Mouse (Mus musculus) embryonic facial prominence, embryonic 13.5 days (tissue): ENCODE results near the gene F5. TPM values are rescaled to one million over a fixed set of nuclear protein-coding genes. Genes with fewer than 3 reads are reported as not detected.

Experiments
- ATAC-seq: fragments of 200-750 bp; cut with Nextera tagmentation; 2 replicates; pipeline ENCODE4 v1.8.0; 2017; ENCODE audit warnings: low read depth; ENCODE audit not compliant: insufficient number of reproducible peaks, insufficient read depth, low FRiP score, low TSS enrichment
- H3K27ac ChIP-seq: fragments of 300-500 bp; sonication (generic); 2 replicates; pipeline ENCODE4 v1.5.1; 2015; ENCODE audit warnings: moderate library complexity, mild to moderate bottlenecking, inconsistent platforms
- H3K27me3 ChIP-seq: fragments of 300-500 bp; sonication (generic); 2 replicates; pipeline ENCODE4 v1.6.1; 2015; ENCODE audit warnings: mild to moderate bottlenecking, inconsistent platforms
- H3K36me3 ChIP-seq: fragments of 300-500 bp; sonication (generic); 2 replicates; pipeline ENCODE4 v1.6.1; 2015; ENCODE audit warnings: mild to moderate bottlenecking, inconsistent platforms
- H3K4me1 ChIP-seq: fragments of 300-500 bp; sonication (generic); 2 replicates; pipeline ENCODE4 v1.6.1; 2015; ENCODE audit warnings: inconsistent platforms
- H3K4me2 ChIP-seq: fragments of 300-500 bp; sonication (generic); 2 replicates; pipeline ENCODE4 v1.6.1; 2015; ENCODE audit warnings: moderate library complexity, mild to moderate bottlenecking, inconsistent platforms
- H3K4me3 ChIP-seq: fragments of 300-500 bp; sonication (generic); 2 replicates; pipeline ENCODE4 v1.5.1; 2015; ENCODE audit warnings: mild to moderate bottlenecking, inconsistent platforms
- H3K9ac ChIP-seq: fragments of 300-500 bp; sonication (generic); 2 replicates; pipeline ENCODE4 v1.6.1; 2015; ENCODE audit warnings: mild to moderate bottlenecking, inconsistent platforms
- H3K9me3 ChIP-seq: fragments of 300-500 bp; sonication (generic); 2 replicates; pipeline ENCODE4 v1.6.1; 2016; ENCODE audit warnings: inconsistent platforms
- WGBS: fragments of 180-500 bp; shearing (Covaris S2); methylation state at CpG from one replicate; pipeline ENCODE4 v1.1.7; 2015; ENCODE audit warnings: mixed read lengths; 5-methylcytosine and 5-hydroxymethylcytosine counted together
- polyA plus RNA-seq: library from polyadenylated mRNA; unstranded; fragments of >200 nt; fragmentation: Nextera tagmentation; extraction: Ambion mirVana; gene quantifications from 2 replicates; pipeline ENCODE4 v1.2.1, GENCODE M21; 2015

Gene F5
- polyA plus RNA-seq, 1 experiment from 2014 or later, result 0.14 TPM

GRCm38 (mm10) chr1:164241494-164241893 lies 89.9 kb downstream of the F5 start:
- H3K9me3 ChIP-seq, result no peaks in the 10 kb centered on the region
- no peaks in the 10 kb centered on the region for H3K4me1 ChIP-seq
- no peak for ATAC-seq
- H3K27ac ChIP-seq, result no peak overlapping the region
- no peak overlapping the region for H3K4me3 ChIP-seq
- H3K36me3 ChIP-seq, result no peaks in the 10 kb centered on the region
- WGBS, result 78% methylated on average over 2 of the region's 2 CpGs
- no peak overlapping the region for H3K9ac ChIP-seq
- H3K4me2 ChIP-seq, result no peak overlapping the region
- H3K27me3 ChIP-seq, result no peaks in the 10 kb centered on the region

GRCm38 (mm10) chr1:164242809-164243208 lies 91.2 kb downstream of the F5 start:
- H3K4me3 ChIP-seq, result no peak overlapping the region
- H3K4me1 ChIP-seq, result peaks cover 4% of the 10 kb centered on the region
- H3K36me3 ChIP-seq, result no peaks in the 10 kb centered on the region
- H3K9ac ChIP-seq, result no peak overlapping the region
- 49% methylated on average over 8 of the region's 8 CpGs for WGBS
- no peak for ATAC-seq
- H3K27me3 ChIP-seq, result no peaks in the 10 kb centered on the region
- no peak overlapping the region for H3K4me2 ChIP-seq
- H3K27ac ChIP-seq, result no peak overlapping the region
- no peaks in the 10 kb centered on the region for H3K9me3 ChIP-seq

GRCm38 (mm10) chr1:164247442-164247841 lies 95.8 kb downstream of the F5 start:
- H3K4me2 ChIP-seq, result peak overlapping the region; percentile 78
- 44% methylated on average over 8 of the region's 8 CpGs for WGBS

GRCm38 (mm10) chr1:164247971-164248370 lies 96.3 kb downstream of the F5 start:
- H3K36me3 ChIP-seq, result no peaks in the 10 kb centered on the region
- peak overlapping the region; percentile 74 for H3K9ac ChIP-seq
- ATAC-seq, result no peak
- peak overlapping the region; percentile 78 for H3K4me2 ChIP-seq
- peaks cover 4% of the 10 kb centered on the region; the same call in 1 of the 2 replicates for H3K27me3 ChIP-seq
- H3K4me1 ChIP-seq, result peaks cover 28% of the 10 kb centered on the region
- WGBS, result 10% methylated on average over 10 of the region's 10 CpGs
- H3K4me3 ChIP-seq, result peak overlapping the region; percentile 81
- no peaks in the 10 kb centered on the region for H3K9me3 ChIP-seq
- H3K27ac ChIP-seq, result no peak overlapping the region

More at GRCm38 (mm10) chr1:164247442-164247841, 95.8 kb downstream of the F5 start:
- Histone ChIP-seq H3K36me3 (no peaks in the 10 kb centered on the region), H3K27me3 (peaks cover 4% of the 10 kb centered on the region; the same call in 1 of the 2 replicates), H3K9me3 (no peaks in the 10 kb centered on the region), H3K9ac (peak overlapping the region; percentile 74; the same call in 1 of the 2 replicates), H3K4me1 (peaks cover 28% of the 10 kb centered on the region), H3K27ac (no peak overlapping the region), H3K4me3 (no peak overlapping the region)
- no peak for ATAC-seq

GRCm38 (mm10) chr1:164248465-164249331 lies 97.1 kb downstream of the F5 start, which contains the start of gene Slc19a2:
Gene Slc19a2 (plus strand): TSS chr1:164249046.
- H3K4me3 ChIP-seq, result peak within 1 kb of the TSS; percentile 81
- ATAC-seq, result peak; percentile 90
- H3K9me3 ChIP-seq, result no peaks in the 10 kb centered on the region
- H3K27ac ChIP-seq, result peak within 1 kb of the TSS; percentile 51; the same call in 1 of the 2 replicates
- H3K4me1 ChIP-seq, result peaks cover 28% of the 10 kb centered on the region
- peak within 1 kb of the TSS; percentile 78 for H3K9ac ChIP-seq
- WGBS, result under 1% methylated on average over 68 of the region's 79 CpGs
- peak within 1 kb of the TSS; percentile 78 for H3K4me2 ChIP-seq
- H3K36me3 ChIP-seq, result no peaks in the 10 kb centered on the region
- H3K27me3 ChIP-seq, result peaks cover 4% of the 10 kb centered on the region; the same call in 1 of the 2 replicates

- ATAC-seq, result no peak; the same call in 1 of the 2 replicates
- 0% methylated on average over 33 of the region's 33 CpGs for WGBS
- Histone ChIP-seq H3K9me3 (no peaks in the 10 kb centered on the region), H3K4me2 (peak overlapping the region; percentile 78), H3K27ac (peak overlapping the region; percentile 28; the same call in 1 of the 2 replicates), H3K4me1 (peaks cover 28% of the 10 kb centered on the region), H3K4me3 (peak overlapping the region; percentile 81), H3K27me3 (peaks cover 4% of the 10 kb centered on the region; the same call in 1 of the 2 replicates), H3K9ac (peak overlapping the region; percentile 78), H3K36me3 (no peaks in the 10 kb centered on the region)
Measured at GRCm38 (mm10) chr1:164249332-164249711, 97.7 kb downstream of the F5 start.

GRCm38 (mm10) chr1:164250391-164251150 lies 98.9 kb downstream of the F5 start:
- H3K9me3 ChIP-seq, result no peaks in the 10 kb centered on the region
- 0 out of 2 replicates have a peak overlapping the region, but pooled peaks have one; percentile 78 for H3K9ac ChIP-seq
- H3K4me2 ChIP-seq, result peak overlapping the region; percentile 78
- WGBS, result 45% methylated on average over 8 of the region's 8 CpGs
- H3K4me1 ChIP-seq, result peaks cover 28% of the 10 kb centered on the region
- peak overlapping the region; percentile 81 for H3K4me3 ChIP-seq
- no peak for ATAC-seq
- peaks cover 4% of the 10 kb centered on the region; the same call in 1 of the 2 replicates for H3K27me3 ChIP-seq
- no peak overlapping the region for H3K27ac ChIP-seq
- H3K36me3 ChIP-seq, result no peaks in the 10 kb centered on the region

GRCm38 (mm10) chr1:164251438-164251837 lies 99.8 kb downstream of the F5 start:
- no peaks in the 10 kb centered on the region for H3K9me3 ChIP-seq
- 94% methylated on average over 1 of the region's 1 CpGs for WGBS
- no peak overlapping the region for H3K9ac ChIP-seq
- ATAC-seq, result no peak
- no peak overlapping the region for H3K4me2 ChIP-seq
- H3K4me1 ChIP-seq, result peaks cover 28% of the 10 kb centered on the region
- peaks cover 4% of the 10 kb centered on the region; the same call in 1 of the 2 replicates for H3K27me3 ChIP-seq
- H3K36me3 ChIP-seq, result no peaks in the 10 kb centered on the region
- H3K4me3 ChIP-seq, result no peak overlapping the region
- H3K27ac ChIP-seq, result no peak overlapping the region

- Histone ChIP-seq H3K4me3 (no peak overlapping the region), H3K4me1 (peaks cover 27% of the 10 kb centered on the region), H3K4me2 (no peak overlapping the region), H3K27me3 (peaks cover 4% of the 10 kb centered on the region; the same call in 1 of the 2 replicates), H3K9me3 (no peaks in the 10 kb centered on the region), H3K27ac (no peak overlapping the region), H3K36me3 (peaks cover 9% of the 10 kb centered on the region), H3K9ac (no peak overlapping the region)
- ATAC-seq, result no peak
- 71% methylated on average over 5 of the region's 5 CpGs for WGBS
Measured at GRCm38 (mm10) chr1:164252551-164252950, 100.9 kb downstream of the F5 start.

- 75% methylated on average over 3 of the region's 3 CpGs for WGBS
- H3K9me3 ChIP-seq, result no peaks in the 10 kb centered on the region
- peaks cover 4% of the 10 kb centered on the region; the same call in 1 of the 2 replicates for H3K27me3 ChIP-seq
- no peak overlapping the region for H3K27ac ChIP-seq
- H3K36me3 ChIP-seq, result peaks cover 9% of the 10 kb centered on the region
- ATAC-seq, result no peak
- H3K4me3 ChIP-seq, result no peak overlapping the region
- H3K4me2 ChIP-seq, result no peak overlapping the region
- no peak overlapping the region for H3K9ac ChIP-seq
- H3K4me1 ChIP-seq, result peaks cover 12% of the 10 kb centered on the region
Measured at GRCm38 (mm10) chr1:164254836-164255235, 103.2 kb downstream of the F5 start.
